Mouse (Mus musculus): Measurements from ENCODE around the gene Jdp2. TPM values are rescaled to one million over a fixed set of nuclear protein-coding genes. Genes with fewer than 3 reads are reported as not detected.

The Jdp2 gene
- polyA plus RNA-seq, 1 experiment from 2014 or later = 50.7 TPM

DNA sequence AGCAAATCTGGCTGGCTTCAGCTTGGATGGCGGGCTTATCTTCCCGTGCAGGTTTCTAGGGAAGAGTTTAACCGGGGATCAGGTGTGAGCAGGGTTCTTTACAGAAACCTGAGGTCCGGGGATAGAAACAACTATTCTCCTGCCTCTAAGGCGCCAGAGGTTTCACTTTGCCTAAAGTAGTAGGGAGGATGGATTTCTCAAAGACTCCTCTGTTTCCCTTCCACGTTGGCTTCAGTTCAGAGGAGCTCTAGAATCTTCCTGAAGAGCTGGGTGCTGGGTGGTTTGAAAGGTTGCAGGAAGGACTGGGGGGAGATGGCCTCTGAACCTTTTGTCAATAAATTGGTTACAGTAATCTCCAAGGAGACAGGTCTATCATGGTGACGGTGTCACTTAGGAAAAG lies 1.8 kb downstream of the Jdp2 start:
- H3K27me3 ChIP-seq = no peaks in the 10 kb centered on the region
- TF ChIP-seq CTCF (IDR thresholded peaks at IDR 0.05) = no peak
- POLR2A ChIA-PET = interaction anchor here (0.5 to 1.2 kb wide), 3 partner anchors 44 to 108 kb away, joined by 3 to 4 read pairs (median 3); no protein-coding TSS in a partner anchor
- ATAC-seq (no peak), DNase-seq (ENCODE audit: low read depth, low spot score) (no peak)
- in situ Hi-C loops (cut with MboI; ENCODE audit: low pct_unique_long_range_greater_than_20kb) = no loop called here
- CTCF ChIA-PET = interaction anchor here (1.2 kb wide), 2 partner anchors 68 to 79 kb away, joined by 3 read pairs; no protein-coding TSS in a partner anchor

DNA sequence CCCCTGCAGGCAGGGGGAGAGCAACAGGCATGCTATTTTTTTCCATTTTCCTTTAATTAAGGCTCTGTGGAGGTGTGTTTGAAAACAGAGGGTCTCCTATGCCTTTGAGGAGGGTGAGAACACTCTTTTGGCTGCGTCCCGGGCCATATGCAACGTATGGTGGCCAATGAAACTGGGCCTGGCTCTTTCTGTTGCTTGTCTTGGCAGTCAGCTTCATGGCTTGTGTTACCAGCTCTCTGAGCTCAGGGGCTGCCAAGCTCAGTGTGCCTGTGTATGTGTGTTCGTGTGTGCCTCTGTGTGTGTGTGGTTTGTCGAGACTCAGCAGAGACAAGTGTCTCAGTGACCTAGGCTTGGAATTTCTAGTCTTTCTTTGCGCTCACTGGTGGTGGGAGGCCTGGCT lies 2.7 kb downstream of the Jdp2 start:
- in situ Hi-C loops (cut with MboI; ENCODE audit: low pct_unique_long_range_greater_than_20kb) = no loop called here

DNA sequence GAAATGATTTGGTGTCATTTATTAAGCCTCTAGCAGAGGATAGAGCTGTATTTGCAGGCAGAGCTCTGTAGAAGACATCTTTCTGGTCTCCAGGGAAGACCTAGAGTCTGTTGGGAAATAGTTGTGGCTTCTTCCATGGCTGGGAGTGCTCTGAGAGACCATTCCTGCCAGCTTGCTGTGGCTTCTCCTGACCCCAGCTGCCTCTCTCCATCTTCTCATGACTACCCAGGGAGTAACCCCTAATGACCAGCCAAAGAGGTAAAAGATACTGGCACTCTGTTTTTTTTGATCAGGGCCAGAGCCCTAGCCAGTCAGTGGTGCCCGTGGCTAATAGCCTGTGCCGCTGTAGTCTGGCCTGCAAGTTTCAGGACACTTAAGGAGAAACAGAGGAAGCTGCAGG lies 3.3 kb downstream of the Jdp2 start:
- no peak for TF ChIP-seq CTCF (IDR thresholded peaks at IDR 0.05)
- ATAC-seq (no peak), DNase-seq (ENCODE audit: low read depth, low spot score) (no peak)
- ChIA-PET POLR2A (interaction anchor here (1.2 kb wide), 1 partner anchor 43 kb away, joined by 3 read pairs; no protein-coding TSS in a partner anchor), CTCF (interaction anchor here (1.5 kb wide), 1 partner anchor 59 kb away, joined by 4 read pairs; no protein-coding TSS in a partner anchor)
- in situ Hi-C loops (cut with MboI; ENCODE audit: low pct_unique_long_range_greater_than_20kb) = no loop called here
- H3K27me3 ChIP-seq = no peaks in the 10 kb centered on the region

More for the DNA sequence above, 2.7 kb downstream of the Jdp2 start:
- DNase-seq (ENCODE audit: low read depth, low spot score) (no peak), ATAC-seq (no peak)
- TF ChIP-seq CTCF (IDR thresholded peaks at IDR 0.05) = no peak
- H3K27me3 ChIP-seq = no peaks in the 10 kb centered on the region
- ChIA-PET CTCF (interaction anchor here (1.5 kb wide), 1 partner anchor 60 kb away, joined by 4 read pairs; no protein-coding TSS in a partner anchor), POLR2A (interaction anchor here (1.2 kb wide), 1 partner anchor 43 kb away, joined by 3 read pairs; no protein-coding TSS in a partner anchor)

DNA sequence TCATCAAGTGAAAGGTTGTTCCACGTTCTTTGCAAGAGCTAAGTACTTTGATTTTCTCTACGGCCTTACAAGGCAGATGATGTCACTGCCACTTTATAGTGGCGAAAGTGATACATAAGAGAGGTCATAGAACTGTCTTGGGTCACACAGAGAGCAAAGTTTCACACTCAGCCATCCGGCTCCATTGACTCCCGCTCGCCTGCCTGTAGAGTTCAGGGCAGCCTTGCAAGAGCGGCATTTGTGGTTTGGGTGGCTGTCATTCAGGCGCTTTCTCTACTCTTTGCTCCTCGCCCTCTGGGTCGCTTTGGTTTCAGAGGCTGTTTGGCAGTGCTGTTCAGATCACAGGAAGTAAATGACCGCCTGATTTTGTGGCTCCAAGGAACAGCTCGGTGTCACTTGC lies 4.0 kb downstream of the Jdp2 start:
- POLR2A ChIA-PET = no interaction called here
- DNase-seq (ENCODE audit: low read depth, low spot score) (no peak), ATAC-seq (no peak)
- no peak for TF ChIP-seq CTCF (IDR thresholded peaks at IDR 0.05)
- H3K27me3 ChIP-seq = no peaks in the 10 kb centered on the region
- in situ Hi-C loops (cut with MboI; ENCODE audit: low pct_unique_long_range_greater_than_20kb) = no loop called here
- CTCF ChIA-PET = interaction anchor here (1.5 kb wide), 1 partner anchor 59 kb away, joined by 4 read pairs; no protein-coding TSS in a partner anchor

DNA sequence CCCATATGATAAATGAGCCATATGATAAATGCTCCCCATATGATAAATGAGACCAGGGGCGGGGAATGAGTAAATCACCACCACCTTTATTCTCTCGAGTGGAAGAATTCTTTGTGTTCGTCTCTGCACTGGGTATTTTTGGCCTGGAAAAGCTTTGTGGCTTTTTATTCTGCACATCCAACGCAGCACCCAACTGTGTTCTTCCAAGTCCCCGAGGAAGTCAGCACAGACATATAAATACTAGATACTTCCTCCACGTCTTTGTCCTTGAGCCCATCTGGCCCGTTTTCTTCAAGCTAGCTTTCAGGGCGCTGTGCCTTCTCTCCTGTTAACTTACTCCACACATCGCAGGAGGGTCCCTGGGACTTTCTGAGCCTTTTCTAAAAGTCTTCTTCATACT lies 4.9 kb downstream of the Jdp2 start:
- no peak for ATAC-seq
- ChIA-PET CTCF (no interaction called here), POLR2A (interaction anchor here (0.8 kb wide), 1 partner anchor 12 kb away, joined by 3 read pairs; no protein-coding TSS in a partner anchor)
- TF ChIP-seq CTCF (IDR thresholded peaks at IDR 0.05) = no peak
- H3K27me3 ChIP-seq = no peaks in the 10 kb centered on the region
- DNase-seq (ENCODE audit: low read depth, low spot score) = no peak
- in situ Hi-C loops (cut with MboI; ENCODE audit: low pct_unique_long_range_greater_than_20kb) = no loop called here

DNA sequence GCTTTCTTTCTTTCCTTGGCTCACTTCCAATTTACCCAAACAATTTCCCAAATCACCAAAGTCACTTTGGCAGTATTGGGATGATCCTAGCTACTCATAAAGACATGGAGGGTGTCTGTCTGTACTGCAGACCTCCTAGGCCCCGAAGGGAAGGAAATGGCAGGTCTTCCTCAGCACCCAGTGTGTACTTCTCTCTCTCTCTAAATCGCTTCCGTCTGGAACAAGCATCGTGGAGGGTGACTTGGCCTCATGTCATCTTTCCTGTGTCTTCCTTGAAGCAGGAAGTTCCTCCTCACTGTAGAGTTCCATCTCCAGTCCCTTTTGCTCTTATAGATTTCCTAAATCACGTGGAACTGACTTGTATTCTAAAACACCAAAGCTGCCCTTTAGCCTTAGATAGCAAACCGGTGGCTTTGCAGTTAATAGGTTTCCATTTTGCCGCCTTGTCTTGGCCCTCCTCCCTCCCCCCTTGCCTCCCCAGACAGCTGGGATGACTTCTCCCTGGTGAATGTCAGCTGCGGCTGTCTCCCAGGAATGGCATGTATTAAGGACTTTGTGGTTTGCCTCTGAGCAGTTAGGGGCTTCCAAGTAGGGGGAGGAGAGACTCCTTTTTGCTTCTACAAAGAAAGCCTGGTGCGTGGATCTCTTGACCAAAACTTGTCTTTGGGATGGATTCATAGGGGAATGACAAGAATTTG lies 5.6 kb downstream of the Jdp2 start:
- CTCF ChIA-PET = no interaction called here
- ATAC-seq = peak; percentile 77

DNA sequence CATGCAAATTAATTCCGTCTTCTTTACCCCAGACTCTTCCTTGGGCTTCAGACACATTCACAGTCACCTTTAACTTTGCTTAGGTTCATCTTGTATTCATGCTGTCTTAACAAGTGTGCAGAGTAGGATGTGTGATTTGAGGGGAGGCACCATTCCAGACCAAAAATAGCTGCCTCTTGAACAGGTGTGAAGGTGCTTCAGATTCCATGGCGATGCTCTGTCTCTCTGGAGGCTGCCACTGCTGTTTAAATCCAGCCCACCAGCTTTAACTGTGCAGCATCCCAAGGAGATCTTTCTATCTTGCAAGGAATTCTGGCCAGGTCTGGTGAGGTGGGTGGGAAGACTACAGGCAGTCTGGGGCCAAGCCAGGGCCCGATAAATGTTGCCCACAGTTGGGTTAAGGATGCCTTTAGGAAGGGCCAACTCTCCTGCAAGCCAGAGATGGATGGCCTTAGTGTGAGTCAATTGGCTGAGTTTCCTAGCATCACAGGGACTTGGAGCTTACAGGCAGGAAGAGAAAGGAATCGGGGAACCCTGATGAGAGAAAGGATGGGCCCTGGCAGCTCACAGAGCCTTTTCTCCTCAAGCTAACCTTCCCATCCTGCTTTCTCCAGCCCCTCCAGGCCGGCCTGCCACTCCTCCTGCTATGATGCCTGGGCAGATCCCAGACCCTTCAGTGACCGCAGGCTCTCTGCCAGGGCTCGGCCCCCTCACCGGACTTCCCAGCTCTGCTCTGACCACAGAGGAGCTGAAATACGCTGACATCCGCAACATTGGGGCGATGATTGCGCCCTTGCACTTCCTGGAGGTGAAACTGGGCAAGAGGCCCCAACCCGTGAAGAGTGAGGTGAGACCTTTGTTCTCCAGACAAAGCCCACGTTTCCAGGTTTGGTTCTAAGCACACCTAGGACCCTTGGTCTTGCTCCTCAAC lies 9.0 kb downstream of the Jdp2 start:
- POLR2A ChIA-PET = interaction anchor here (0.6 to 1.2 kb wide), 3 partner anchors 11 to 268 kb away, joined by 3 read pairs; partner anchors contain the start of gene Nek9
- no peaks in the 10 kb centered on the region for H3K27me3 ChIP-seq
- ATAC-seq (no peak), DNase-seq (ENCODE audit: low read depth, low spot score) (no peak)
- no peak for TF ChIP-seq CTCF (IDR thresholded peaks at IDR 0.05)
- in situ Hi-C loops (cut with MboI; ENCODE audit: low pct_unique_long_range_greater_than_20kb) = no loop called here
- CTCF ChIA-PET = no interaction called here

More for the DNA sequence above, 5.6 kb downstream of the Jdp2 start:
- no peaks in the 10 kb centered on the region for H3K27me3 ChIP-seq
- in situ Hi-C loops (cut with MboI; ENCODE audit: low pct_unique_long_range_greater_than_20kb) = no loop called here
- no peak for TF ChIP-seq CTCF (IDR thresholded peaks at IDR 0.05)
- POLR2A ChIA-PET = interaction anchor here (0.5 to 1.2 kb wide), 5 partner anchors 9 to 1848 kb away, joined by 3 to 6 read pairs (median 3); no protein-coding TSS in a partner anchor
- no peak for DNase-seq (ENCODE audit: low read depth, low spot score)

DNA sequence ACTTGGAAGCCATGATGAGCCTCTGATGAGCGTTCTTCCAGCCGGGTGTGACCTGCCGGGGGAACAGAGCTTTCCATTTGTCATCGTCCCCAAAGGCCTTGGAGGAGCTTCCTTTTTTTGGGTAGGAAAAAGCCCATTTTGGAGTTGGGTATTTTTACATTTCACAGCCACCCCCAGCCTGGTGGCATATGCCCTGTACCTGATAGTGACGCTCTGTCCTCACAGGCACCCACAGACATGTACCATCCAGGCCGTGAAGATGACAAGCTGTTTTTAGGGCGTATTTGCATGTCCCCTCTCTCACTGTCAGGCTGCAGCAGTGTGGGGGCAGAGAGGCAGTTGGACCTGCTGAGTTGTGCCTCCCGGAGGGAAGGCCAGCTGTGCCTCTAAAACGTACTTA lies 11.3 kb downstream of the Jdp2 start:
- CTCF ChIA-PET = no interaction called here
- ATAC-seq (no peak), DNase-seq (ENCODE audit: low read depth, low spot score) (no peak)
- no peaks in the 10 kb centered on the region for H3K27me3 ChIP-seq
- TF ChIP-seq CTCF (IDR thresholded peaks at IDR 0.05) = no peak
- in situ Hi-C loops (cut with MboI; ENCODE audit: low pct_unique_long_range_greater_than_20kb) = no loop called here
- POLR2A ChIA-PET = interaction anchor here (0.9 kb wide), 1 partner anchor 12 kb away, joined by 4 read pairs; no protein-coding TSS in a partner anchor

DNA sequence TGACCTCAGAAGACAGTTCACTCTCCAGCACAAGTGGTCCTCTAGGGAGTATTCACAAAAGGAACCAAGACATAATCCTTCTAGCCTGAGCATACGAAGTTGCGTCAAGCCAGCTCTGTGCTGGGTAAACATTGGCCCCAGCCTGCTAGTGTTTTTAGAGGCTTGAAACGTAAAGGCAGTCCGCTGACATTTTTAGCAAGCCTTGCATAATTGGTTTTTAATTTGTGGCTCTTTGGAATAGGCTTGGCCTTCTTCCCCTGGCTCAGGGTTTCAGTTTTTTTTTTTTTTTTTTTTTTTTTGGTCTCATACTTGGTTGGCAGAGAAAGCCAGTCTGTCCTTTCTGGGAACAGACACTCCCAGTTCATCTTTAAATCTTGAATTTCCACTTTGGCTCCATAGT lies 15.3 kb downstream of the Jdp2 start:
- ChIA-PET POLR2A (interaction anchor here (0.8 kb wide), 1 partner anchor 9 kb away, joined by 6 read pairs; no protein-coding TSS in a partner anchor), CTCF (no interaction called here)
- ATAC-seq (no peak), DNase-seq (ENCODE audit: low read depth, low spot score) (no peak)
- TF ChIP-seq CTCF (IDR thresholded peaks at IDR 0.05) = no peak
- in situ Hi-C loops (cut with MboI; ENCODE audit: low pct_unique_long_range_greater_than_20kb) = no loop called here
- H3K27me3 ChIP-seq = no peaks in the 10 kb centered on the region

DNA sequence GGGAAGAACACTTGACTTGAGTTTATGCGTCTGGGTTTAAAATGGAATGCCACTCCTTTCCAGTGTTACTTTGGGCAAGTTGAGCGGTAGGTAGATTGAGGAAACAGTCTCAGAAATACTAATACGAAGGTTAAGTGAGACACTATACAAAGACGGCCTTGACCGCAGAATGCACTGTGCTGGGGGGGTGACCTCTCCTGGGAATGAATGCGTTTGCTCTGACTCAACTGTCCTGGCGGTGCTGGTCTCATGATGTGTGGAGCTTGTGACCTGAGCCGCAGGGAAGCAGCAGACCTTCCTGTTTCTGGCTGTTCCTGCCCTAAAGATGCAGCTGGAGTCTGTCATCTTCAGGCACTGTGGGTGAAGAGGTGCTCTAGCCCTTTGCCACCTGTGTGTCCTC lies 16.7 kb downstream of the Jdp2 start:
- H3K27me3 ChIP-seq = no peaks in the 10 kb centered on the region
- TF ChIP-seq CTCF (IDR thresholded peaks at IDR 0.05) = no peak
- DNase-seq (ENCODE audit: low read depth, low spot score) = no peak
- ChIA-PET CTCF (no interaction called here), POLR2A (interaction anchor here (1.5 kb wide), 1 partner anchor 11 kb away, joined by 3 read pairs; no protein-coding TSS in a partner anchor)
- no peak for ATAC-seq
- in situ Hi-C loops (cut with MboI; ENCODE audit: low pct_unique_long_range_greater_than_20kb) = no loop called here
